Mouse (Mus musculus) lung, postnatal 36 days (tissue): ENCODE results near the gene Usp21.

Source experiments
- DNase-seq: peaks from one replicate; pipeline ENCODE4 v3.0.0; 2022; ENCODE audit warnings: mixed read lengths

Usp21 gene

DNA sequence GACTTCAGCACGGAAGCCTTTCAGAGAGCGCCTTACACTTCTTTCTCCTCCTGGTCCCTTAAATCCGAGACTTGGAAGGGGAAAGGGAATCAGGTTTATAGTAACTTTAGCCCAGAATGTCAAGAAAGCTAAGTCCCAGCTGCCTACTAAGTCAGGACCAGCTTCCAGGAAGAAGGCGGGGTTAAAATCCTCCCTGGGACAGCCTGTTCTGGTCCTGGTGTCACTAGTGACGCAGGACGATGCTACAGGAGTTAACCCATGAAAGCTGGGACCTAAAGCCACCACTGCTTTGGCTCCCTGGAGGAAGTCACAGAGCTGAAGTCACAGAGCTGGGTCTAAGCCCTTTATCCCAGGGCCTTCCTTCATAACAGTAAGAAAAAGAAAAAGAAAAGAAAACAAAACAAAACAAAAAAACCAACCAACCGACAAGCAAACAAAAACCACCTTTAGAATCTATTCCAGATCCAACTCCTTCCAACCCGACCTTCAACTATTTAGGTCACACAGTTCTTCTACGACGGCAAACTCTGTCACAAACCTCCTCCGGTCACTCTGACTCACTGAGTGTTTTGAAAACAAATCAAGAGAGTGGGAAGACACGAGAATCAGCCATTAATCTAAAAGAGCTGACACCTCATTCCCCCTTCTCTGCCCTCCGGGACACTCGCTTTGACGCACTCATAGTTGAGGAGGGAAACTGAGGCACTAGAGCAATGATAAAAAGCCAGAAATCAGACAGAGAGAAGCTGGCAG is 47.6 kb downstream of the Usp21 start:
- peak; percentile 73 for DNase-seq

DNA sequence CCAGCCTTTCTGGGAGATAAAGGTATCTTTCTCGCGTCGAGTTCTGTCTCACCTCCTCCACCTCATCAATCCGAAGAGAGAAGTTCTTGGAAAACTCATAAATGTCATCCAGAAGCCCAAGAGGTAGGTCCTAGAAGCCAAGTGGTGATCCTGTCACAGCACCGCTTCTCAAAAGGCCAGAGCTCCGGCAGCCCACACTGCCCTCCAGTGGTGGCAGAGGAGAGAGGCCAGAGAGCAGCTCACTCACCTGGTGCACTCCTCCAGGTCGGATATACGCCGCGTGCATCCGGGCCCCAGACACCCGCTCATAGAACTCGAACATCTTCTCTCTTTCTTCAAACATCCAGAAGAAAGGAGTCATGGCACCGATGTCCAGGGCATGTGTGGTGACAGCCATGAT is 49.3 kb downstream of the Usp21 start:
- peak; percentile 79 for DNase-seq

- DNase-seq: no peak
Measured at GRCm38 (mm10) chr1:171237438-171237837, 50.4 kb downstream of the Usp21 start.

GRCm38 (mm10) chr1:171235791-171236190 is 52.0 kb downstream of the Usp21 start:
- no peak for DNase-seq

- DNase-seq: no peak
Measured at GRCm38 (mm10) chr1:171234538-171234937, 53.3 kb downstream of the Usp21 start.

- peak; percentile 65 for DNase-seq
Measured at GRCm38 (mm10) chr1:171234126-171234525, 53.7 kb downstream of the Usp21 start, which contains the start of gene Fcer1g. Fcer1g (minus strand) TSS chr1:171234365.

GRCm38 (mm10) chr1:171232800-171233730 is 54.7 kb downstream of the Usp21 start:
- peak; percentile 83 for DNase-seq

- no peak for DNase-seq
Measured at GRCm38 (mm10) chr1:171232348-171232747, 55.4 kb downstream of the Usp21 start.
